In genomic region chr2:36048748-36049566, GRCm38 (mm10) we compare ENCODE assay signal across 7 mouse cellular contexts. TPM values are rescaled to one million over a fixed set of nuclear protein-coding genes. Genes with fewer than 3 reads are reported as not detected.
DNase-seq lines count a peak whose midpoint lies in the region; ATAC-seq lines count a peak whose summit lies in the region.

Ndufa8 (minus strand) TSS chr2:36049406.
Morn5 (plus strand) TSS chr2:36049458.

- H3K9ac ChIP-seq in intestine, embryonic 16.5 days (ENCODE audit: low read depth, low read length), result peak within 1 kb of the TSS; percentile 91
- peak within 1 kb of the TSS; percentile 88 for H3K9ac ChIP-seq in midbrain, embryonic 11.5 days (ENCODE audit: low read length)

- H3K27me3 ChIP-seq in intestine, embryonic 16.5 days (replicated peaks; ENCODE audit: control insufficient read depth, insufficient read depth, low read length), result no peaks in the 10 kb centered on the region
- H3K27me3 ChIP-seq in midbrain, embryonic 11.5 days (ENCODE audit: control insufficient read depth, insufficient read depth, low read length), result no peaks in the 10 kb centered on the region

- under 1% methylated on average over 44 of the region's 44 CpGs for WGBS in intestine, embryonic 16.5 days
- 1% methylated on average over 44 of the region's 44 CpGs for WGBS in midbrain, embryonic 11.5 days

- H3K36me3 ChIP-seq in intestine, embryonic 16.5 days (ENCODE audit: control insufficient read depth, insufficient read depth, low read length), result no peaks in the 10 kb centered on the region; the same call in 1 of the 2 replicates
- H3K36me3 ChIP-seq in midbrain, embryonic 11.5 days (ENCODE audit: control insufficient read depth, insufficient read depth, low read length), result no peaks in the 10 kb centered on the region

- H3K9me3 ChIP-seq in intestine, embryonic 16.5 days (ENCODE audit: control insufficient read depth, low read length), result no peaks in the 10 kb centered on the region
- no peaks in the 10 kb centered on the region for H3K9me3 ChIP-seq in midbrain, embryonic 11.5 days (ENCODE audit: control insufficient read depth, low read length)

- peaks cover 17% of the 10 kb centered on the region for H3K4me1 ChIP-seq in intestine, embryonic 16.5 days (ENCODE audit: control insufficient read depth, insufficient read depth, low read length)
- peaks cover 7% of the 10 kb centered on the region for H3K4me1 ChIP-seq in midbrain, embryonic 11.5 days (ENCODE audit: control insufficient read depth, insufficient read depth, low read length)

- peak within 1 kb of the TSS; percentile 71 for H3K27ac ChIP-seq in intestine, embryonic 16.5 days (ENCODE audit: low read length)
- no peak within 1 kb of the TSS for H3K27ac ChIP-seq in midbrain, embryonic 11.5 days (ENCODE audit: low read depth, low read length)

- H3K4me3 ChIP-seq in intestine, embryonic 16.5 days (ENCODE audit: low read length), result peak within 1 kb of the TSS; percentile 91
- H3K4me3 ChIP-seq in midbrain, embryonic 11.5 days (ENCODE audit: low read depth, low read length), result peak within 1 kb of the TSS; percentile 74

- ATAC-seq in intestine, embryonic 16.5 days, result peak; percentile 99
- ATAC-seq in midbrain, embryonic 11.5 days (ENCODE audit: low FRiP score), result peak; percentile 98

- DNase-seq in adrenal gland, adult 8-10 months, result peak; percentile 97
- DNase-seq in embryo, embryonic 9.5 days (ENCODE audit: extremely low spot score), result peak; percentile 99
- peak; percentile 98 to 99 for DNase-seq in gastrocnemius, postnatal 4 days (ENCODE audit: low spot score in 2 of 2)
- DNase-seq in left cerebral cortex, postnatal 36 days (ENCODE audit: low spot score in 2 of 2), result peak; percentile 98
- peak; percentile 100 for DNase-seq in midbrain, embryonic 11.5 days (ENCODE audit: low spot score, missing footprints)
- peak; percentile 99 for DNase-seq in skeletal muscle tissue, adult 2 months (ENCODE audit: low read depth, low spot score)

- H3K4me2 ChIP-seq in intestine, embryonic 16.5 days (ENCODE audit: low read depth, low read length), result peak within 1 kb of the TSS; percentile 82
- H3K4me2 ChIP-seq in midbrain, embryonic 11.5 days, result peak within 1 kb of the TSS; percentile 78

- intact Hi-C loops in left cerebral cortex, postnatal 36 days (cut with DNase I), result loop anchor here (1.0 kb wide), 1 partner anchor 87 kb away; the partner anchor contains the start of genes Mrrf and Rbm18

RNA-seq across cellular contexts. Expression of gene Ndufa8, which starts in this region (rescaled TPM):
- total RNA-seq in adrenal gland, adult 8-10 months (2022), result 100 to 1,000 TPM; 128 to 194 (median 170) TPM
- total RNA-seq in gastrocnemius, postnatal 4 days (2021), result 100 to 1,000 TPM; 249 to 250 TPM
- polyA plus RNA-seq in intestine, embryonic 16.5 days (2015; fragmentation: Nextera tagmentation; extraction: Ambion mirVana), result 334 and 351 TPM in 2 replicates
- 100 to 1,000 TPM; 177 to 217 TPM for total RNA-seq in left cerebral cortex, postnatal 36 days (2021)
- 184 and 186 TPM in 2 replicates for polyA plus RNA-seq in midbrain, embryonic 11.5 days (2014; fragmentation: Nextera tagmentation; extraction: Ambion mirVana)

RNA-seq across cellular contexts. Expression of gene Morn5, which starts in this region (rescaled TPM):
- total RNA-seq in adrenal gland, adult 8-10 months (2022), result 1 to 10 TPM in 1 of 4 experiments, under 1 TPM in 3; 0.38 to 1.2 (median 0.57) TPM
- not detected for total RNA-seq in gastrocnemius, postnatal 4 days (2021)
- polyA plus RNA-seq in intestine, embryonic 16.5 days (2015; fragmentation: Nextera tagmentation; extraction: Ambion mirVana), result 0.26 TPM in 1 of 2 replicates, not detected in the other
- under 1 TPM; 0.61 to 0.79 TPM for total RNA-seq in left cerebral cortex, postnatal 36 days (2021)
- 0.33 TPM in 1 of 2 replicates, not detected in the other for polyA plus RNA-seq in midbrain, embryonic 11.5 days (2014; fragmentation: Nextera tagmentation; extraction: Ambion mirVana)
